Mouse (Mus musculus) olfactory bulb, adult 2 months (tissue): ENCODE measurements at regions not wholly inside any gene's neighbourhood (a gene's known extent, or its start where the extent isn't known, plus 50 kb on each side); places are given as distances from the start of the nearest gene placed in this dataset.

Source experiments
- H3K27ac ChIP-seq: fragments of 200-500 bp; 2 replicates; pipeline ENCODE4 v1.5.1; 2012; ENCODE audit warnings: low read depth, low read length; ENCODE audit not compliant: insufficient read depth
- H3K4me1 ChIP-seq: fragments of 200-500 bp; 2 replicates; pipeline ENCODE4 v1.6.1; 2012; ENCODE audit warnings: low read length; ENCODE audit not compliant: control insufficient read depth, insufficient read depth
- H3K4me3 ChIP-seq: fragments of 200-500 bp; 2 replicates; pipeline ENCODE4 v1.5.1; 2012; ENCODE audit warnings: mild to moderate bottlenecking, low read depth, low read length, moderate library complexity; ENCODE audit not compliant: insufficient read depth
- CTCF ChIP-seq: fragments of 200-500 bp; IDR thresholded peaks from 2 replicates; pipeline ENCODE4 v1.5.1; 2012; ENCODE audit warnings: low read depth, mild to moderate bottlenecking, low read length, moderate library complexity; ENCODE audit not compliant: insufficient read depth
- POLR2A ChIP-seq: fragments of 200-500 bp; IDR thresholded peaks from 2 replicates; pipeline ENCODE4 v1.6.1; 2012; ENCODE audit warnings: mild to moderate bottlenecking, low read depth, low read length, moderate library complexity; ENCODE audit not compliant: insufficient read depth
- WGBS: fragments of 180-500 bp; shearing (Covaris S2); methylation state at CpG from one replicate; pipeline ENCODE4 v1.1.7; 2018; 5-methylcytosine and 5-hydroxymethylcytosine counted together

DNA sequence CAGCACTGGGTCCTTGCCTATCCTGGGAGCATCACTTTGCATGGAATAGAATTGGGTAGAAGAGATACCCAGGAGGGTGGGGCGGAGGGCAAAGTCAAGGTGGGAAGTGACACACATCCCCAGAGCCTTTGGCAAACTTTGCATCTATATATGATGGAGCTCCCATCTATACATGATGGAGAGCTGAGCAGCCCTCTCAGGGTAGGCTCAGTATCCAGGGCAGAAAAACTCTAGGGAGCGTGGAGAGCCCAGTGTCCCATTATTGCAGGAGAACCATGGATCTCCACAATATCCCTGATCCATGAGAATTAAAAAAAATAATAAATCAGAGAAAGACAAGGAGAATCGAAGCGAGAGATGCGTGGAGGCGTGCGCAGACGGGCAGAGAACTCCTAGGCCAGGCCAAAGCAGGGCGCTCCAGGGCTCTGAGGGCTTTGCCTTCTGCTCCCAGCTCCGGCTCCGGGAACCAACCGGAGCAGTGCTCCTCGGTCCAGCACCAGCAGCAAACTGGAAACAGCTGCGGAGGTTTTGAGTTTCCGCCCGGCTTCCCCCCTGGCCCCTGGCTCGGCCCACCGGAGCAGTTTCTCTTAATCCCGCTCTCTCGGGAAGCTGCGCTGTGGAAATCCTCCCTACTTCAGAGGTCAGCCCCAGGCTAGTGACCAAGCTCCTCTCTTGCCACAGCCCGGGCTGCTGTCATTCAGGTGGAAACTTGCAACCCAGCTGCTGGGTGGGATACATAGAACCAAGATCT lies 54.7 kb upstream of the Gm12830 start:
- 74% methylated on average over 22 of the region's 22 CpGs for WGBS

More for the DNA sequence above, 54.7 kb upstream of the Gm12830 start:
- H3K27ac ChIP-seq = no peak overlapping the region
- no peak for TF ChIP-seq CTCF
- no peak for TF ChIP-seq POLR2A
- no peak overlapping the region for H3K4me3 ChIP-seq
- no peaks in the 10 kb centered on the region for H3K4me1 ChIP-seq
